10 mouse cellular contexts compared by ENCODE assay signal in genomic region chr5:9449570-9449969, GRCm38 (mm10).
DNase-seq lines count a peak whose midpoint lies in the region; ATAC-seq lines count a peak whose summit lies in the region.
"Had no signal": no experiment of that assay in that cellular context is flagged by ENCODE, and none has a peak within 500 bp of the region (broad histone marks: within the 10 kb centered on the region; RNA-seq: fewer than 3 reads in every experiment).

No protein-coding gene starts in this region.

- peak; percentile 60 for DNase-seq in hindbrain, embryonic 14.5 days (ENCODE audit: low spot score)
- peak; percentile 11 for DNase-seq in NIH3T3 (ENCODE audit: low read depth)
- peak; percentile 41 for DNase-seq in retina, postnatal 1 day
- DNase-seq in urinary bladder, postnatal 36 days (ENCODE audit: low spot score in 2 of 2) = no peak
- DNase-seq in spleen, postnatal 36 days (ENCODE audit: low spot score in 2 of 2) = no peak
- DNase-seq in urinary bladder, adult 18-20 months (ENCODE audit: low spot score in 2 of 2) = no peak

- no peaks in the 10 kb centered on the region for H3K4me1 ChIP-seq in hindbrain, embryonic 14.5 days (replicated peaks; ENCODE audit: control insufficient read depth, insufficient read depth, low read length)
- no peaks in the 10 kb centered on the region for H3K4me1 ChIP-seq in hindbrain, embryonic 13.5 days (replicated peaks)
- H3K4me1 ChIP-seq: heart, embryonic 13.5 days had no signal

- H3K27me3 ChIP-seq in hindbrain, embryonic 14.5 days (ENCODE audit: control insufficient read depth, insufficient read depth, low read length) = no peaks in the 10 kb centered on the region
- no peaks in the 10 kb centered on the region for H3K27me3 ChIP-seq in hindbrain, embryonic 13.5 days
- H3K27me3 ChIP-seq: heart, embryonic 13.5 days had no signal

- no peak overlapping the region for H3K9ac ChIP-seq in hindbrain, embryonic 14.5 days
- no peak overlapping the region for H3K9ac ChIP-seq in hindbrain, embryonic 13.5 days
- H3K9ac ChIP-seq: heart, embryonic 13.5 days had no signal

- no peak for ATAC-seq in hindbrain, embryonic 14.5 days (ENCODE audit: low FRiP score)
- ATAC-seq in hindbrain, embryonic 13.5 days (ENCODE audit: low FRiP score) = no peak
- peak; percentile 84 for ATAC-seq in frontal cortex, adult (ENCODE audit: low TSS enrichment)

- H3K36me3 ChIP-seq in hindbrain, embryonic 14.5 days (replicated peaks; ENCODE audit: control insufficient read depth, insufficient read depth) = no peaks in the 10 kb centered on the region
- H3K36me3 ChIP-seq in hindbrain, embryonic 13.5 days = no peaks in the 10 kb centered on the region
- H3K36me3 ChIP-seq: G1E; heart, embryonic 13.5 days had no signal

- H3K4me3 ChIP-seq in hindbrain, embryonic 14.5 days (replicated peaks; ENCODE audit: low read length) = no peak overlapping the region
- H3K4me3 ChIP-seq in hindbrain, embryonic 13.5 days = no peak overlapping the region
- H3K4me3 ChIP-seq: heart, embryonic 13.5 days had no signal

- no peaks in the 10 kb centered on the region for H3K9me3 ChIP-seq in hindbrain, embryonic 14.5 days (ENCODE audit: control insufficient read depth, low read length)
- H3K9me3 ChIP-seq in hindbrain, embryonic 13.5 days = no peaks in the 10 kb centered on the region
- H3K9me3 ChIP-seq: G1E; heart, embryonic 13.5 days had no signal

- 66% methylated on average over 5 of the region's 5 CpGs for WGBS in hindbrain, embryonic 14.5 days
- WGBS in hindbrain, embryonic 13.5 days = 71% methylated on average over 5 of the region's 5 CpGs

- H3K27ac ChIP-seq in hindbrain, embryonic 14.5 days = no peak overlapping the region
- no peak overlapping the region for H3K27ac ChIP-seq in hindbrain, embryonic 13.5 days
- H3K27ac ChIP-seq: heart, embryonic 13.5 days had no signal

- H3K4me2 ChIP-seq in hindbrain, embryonic 14.5 days (replicated peaks) = no peak overlapping the region
- H3K4me2 ChIP-seq in hindbrain, embryonic 13.5 days = no peak overlapping the region
- H3K4me2 ChIP-seq: heart, embryonic 13.5 days had no signal

Comparison
In these comparisons a context has a peak if more than half of its experiments do, and no peak if none do; other contexts are left out.
1. DNase-seq: peak in hindbrain, embryonic 14.5 days (single experiment), NIH3T3 (single experiment) and retina, postnatal 1 day (single experiment); none in urinary bladder, postnatal 36 days (0 of 2), spleen, postnatal 36 days (0 of 2) and urinary bladder, adult 18-20 months (0 of 2).